Mouse (Mus musculus) activated CD4-positive, CD25-positive, alpha-beta regulatory T cell, adult 4 months (primary cell): ENCODE results near the gene Arhgap9. TPM values are rescaled to one million over a fixed set of nuclear protein-coding genes. Genes with fewer than 3 reads are reported as not detected.
"Not testable (repeated sequence)": the region's sequence is repeated elsewhere in the genome, so short reads cannot be mapped to it uniquely, and the experiment has no call there.

Experiments
- ATAC-seq: one replicate; pipeline ENCODE4 v1.8.0; 2017
- polyA plus RNA-seq, 2 experiments: library from polyadenylated mRNA; unstranded; fragments of 100-300 nt; shearing (Covaris generic); gene quantifications; one replicate each; pipeline ENCODE4 v1.2.1; 2017

The Arhgap9 gene
- polyA plus RNA-seq, 2 experiments from 2014 or later = 125 TPM

- ATAC-seq = no peak
These were observed 28.7 kb upstream of the Arhgap9 start for GRCm38 (mm10) chr10:127292987-127293538.

GRCm38 (mm10) chr10:127293590-127294113 is 28.1 kb upstream of the Arhgap9 start:
- ATAC-seq = no peak

GRCm38 (mm10) chr10:127294895-127295510 is 26.8 kb upstream of the Arhgap9 start:
- ATAC-seq = no peak

GRCm38 (mm10) chr10:127295986-127296794 is 25.6 kb upstream of the Arhgap9 start:
- no peak for ATAC-seq

GRCm38 (mm10) chr10:127297015-127297871 is 24.5 kb upstream of the Arhgap9 start:
- ATAC-seq = no peak

- ATAC-seq = no peak
These were observed 21.4 kb upstream of the Arhgap9 start for GRCm38 (mm10) chr10:127300361-127300760.

- ATAC-seq = no peak
These were observed 18.6 kb upstream of the Arhgap9 start for GRCm38 (mm10) chr10:127303136-127303535.

GRCm38 (mm10) chr10:127309167-127309566 is 12.6 kb upstream of the Arhgap9 start:
- not testable (repeated sequence) for ATAC-seq

- ATAC-seq = peak; percentile 21
These were observed 11.0 kb upstream of the Arhgap9 start for GRCm38 (mm10) chr10:127310523-127311475.

GRCm38 (mm10) chr10:127311476-127312355 is 10.0 kb upstream of the Arhgap9 start, which contains the start of gene Mars:
TSS of gene Mars (minus strand) at chr10:127311786.
- peak; percentile 92 for ATAC-seq

- peak; percentile 45 for ATAC-seq
These were observed 9.4 kb upstream of the Arhgap9 start for GRCm38 (mm10) chr10:127312356-127312676.

- ATAC-seq = no peak
These were observed 8.9 kb upstream of the Arhgap9 start for GRCm38 (mm10) chr10:127312858-127313257.

- not testable (repeated sequence) for ATAC-seq
These were observed 8.2 kb upstream of the Arhgap9 start for GRCm38 (mm10) chr10:127313516-127313915.

GRCm38 (mm10) chr10:127314950-127315349 is 6.8 kb upstream of the Arhgap9 start:
- ATAC-seq = not testable (repeated sequence)

GRCm38 (mm10) chr10:127317277-127317676 is 4.5 kb upstream of the Arhgap9 start:
- no peak for ATAC-seq

GRCm38 (mm10) chr10:127318009-127318408 is 3.8 kb upstream of the Arhgap9 start:
- ATAC-seq = no peak

- ATAC-seq = no peak
These were observed 1.8 kb upstream of the Arhgap9 start for GRCm38 (mm10) chr10:127319969-127320368.

GRCm38 (mm10) chr10:127322178-127322577 is 414 bp downstream of the Arhgap9 start:
- ATAC-seq = no peak

GRCm38 (mm10) chr10:127322669-127323068 is 905 bp downstream of the Arhgap9 start:
- ATAC-seq = no peak
